Mouse (Mus musculus): ENCODE data around the gene Scube3. TPM values are rescaled to one million over a fixed set of nuclear protein-coding genes. Genes with fewer than 3 reads are reported as not detected.

Gene Scube3
- polyA plus RNA-seq, 1 experiment from 2014 or later, result 8.6 TPM

GRCm38 (mm10) chr17:28150456-28150855, 8.5 kb downstream of the Scube3 start:
- WGBS, result 75% methylated on average over 12 of the region's 12 CpGs
- H3K4me1 ChIP-seq (replicated peaks; ENCODE audit: control insufficient read depth, insufficient read depth, low read length), result peaks cover 11% of the 10 kb centered on the region
- no peak for ATAC-seq (ENCODE audit: low FRiP score)

GRCm38 (mm10) chr17:28153095-28153494, 11.2 kb downstream of the Scube3 start:
- Histone ChIP-seq H3K4me1 (replicated peaks; ENCODE audit: control insufficient read depth, insufficient read depth, low read length) (0 out of 2 replicates have a peak, but pooled peaks cover 2% of the 10 kb centered on the region), H3K27ac (ENCODE audit: low read depth, low read length) (no peak overlapping the region), H3K4me3 (ENCODE audit: low read depth, low read length) (no peak overlapping the region), H3K9ac (ENCODE audit: low read depth, low read length) (no peak overlapping the region), H3K4me2 (replicated peaks; ENCODE audit: low read depth, low read length) (no peak overlapping the region), H3K27me3 (ENCODE audit: control insufficient read depth, insufficient read depth, low read length) (no peaks in the 10 kb centered on the region), H3K36me3 (ENCODE audit: control insufficient read depth, insufficient read depth, low read length) (no peaks in the 10 kb centered on the region), H3K9me3 (ENCODE audit: control insufficient read depth, low read length) (no peaks in the 10 kb centered on the region)
- DNase-seq (ENCODE audit: low spot score) (no peak), ATAC-seq (ENCODE audit: low FRiP score) (no peak)
- WGBS, result 85% methylated on average over 6 of the region's 6 CpGs

More at GRCm38 (mm10) chr17:28150456-28150855, 8.5 kb downstream of the Scube3 start:
- H3K9ac ChIP-seq (ENCODE audit: low read depth, low read length), result no peak overlapping the region
- no peak overlapping the region for H3K4me2 ChIP-seq (replicated peaks; ENCODE audit: low read depth, low read length)
- no peak for DNase-seq (ENCODE audit: low spot score)
- no peak overlapping the region for H3K4me3 ChIP-seq (ENCODE audit: low read depth, low read length)
- H3K9me3 ChIP-seq (ENCODE audit: control insufficient read depth, low read length), result no peaks in the 10 kb centered on the region
- no peaks in the 10 kb centered on the region for H3K36me3 ChIP-seq (ENCODE audit: control insufficient read depth, insufficient read depth, low read length)
- H3K27ac ChIP-seq (ENCODE audit: low read depth, low read length), result no peak overlapping the region
- H3K27me3 ChIP-seq (ENCODE audit: control insufficient read depth, insufficient read depth, low read length), result no peaks in the 10 kb centered on the region

- WGBS, result 86% methylated on average over 8 of the region's 8 CpGs
- no peaks in the 10 kb centered on the region; the same call in 1 of the 2 replicates for H3K27me3 ChIP-seq (ENCODE audit: control insufficient read depth, insufficient read depth, low read length)
- no peak overlapping the region for H3K4me3 ChIP-seq (ENCODE audit: low read depth, low read length)
- H3K4me1 ChIP-seq (replicated peaks; ENCODE audit: control insufficient read depth, insufficient read depth, low read length), result no peaks in the 10 kb centered on the region
- no peaks in the 10 kb centered on the region for H3K9me3 ChIP-seq (ENCODE audit: control insufficient read depth, low read length)
- no peak overlapping the region for H3K4me2 ChIP-seq (replicated peaks; ENCODE audit: low read depth, low read length)
- DNase-seq (ENCODE audit: low spot score), result no peak
- no peaks in the 10 kb centered on the region for H3K36me3 ChIP-seq (ENCODE audit: control insufficient read depth, insufficient read depth, low read length)
- ATAC-seq (ENCODE audit: low FRiP score), result no peak
- no peak overlapping the region for H3K27ac ChIP-seq (ENCODE audit: low read depth, low read length)
- H3K9ac ChIP-seq (ENCODE audit: low read depth, low read length), result no peak overlapping the region
Measured at GRCm38 (mm10) chr17:28154970-28155369, 13.0 kb downstream of the Scube3 start.

- H3K36me3 ChIP-seq (ENCODE audit: control insufficient read depth, insufficient read depth, low read length), result no peaks in the 10 kb centered on the region
- H3K27ac ChIP-seq (ENCODE audit: low read depth, low read length), result no peak overlapping the region
- no peak for DNase-seq (ENCODE audit: low spot score)
- 24% methylated on average over 10 of the region's 10 CpGs for WGBS
- no peak overlapping the region for H3K4me3 ChIP-seq (ENCODE audit: low read depth, low read length)
- H3K27me3 ChIP-seq (ENCODE audit: control insufficient read depth, insufficient read depth, low read length), result no peaks in the 10 kb centered on the region; the same call in 1 of the 2 replicates
- no peak for ATAC-seq (ENCODE audit: low FRiP score)
- no peak overlapping the region for H3K9ac ChIP-seq (ENCODE audit: low read depth, low read length)
- no peaks in the 10 kb centered on the region for H3K4me1 ChIP-seq (replicated peaks; ENCODE audit: control insufficient read depth, insufficient read depth, low read length)
- H3K4me2 ChIP-seq (replicated peaks; ENCODE audit: low read depth, low read length), result no peak overlapping the region
- H3K9me3 ChIP-seq (ENCODE audit: control insufficient read depth, low read length), result no peaks in the 10 kb centered on the region
Measured at GRCm38 (mm10) chr17:28160361-28160760, 18.4 kb downstream of the Scube3 start.

GRCm38 (mm10) chr17:28161310-28161881, 19.5 kb downstream of the Scube3 start:
- Histone ChIP-seq H3K27ac (ENCODE audit: low read depth, low read length) (no peak overlapping the region), H3K9ac (ENCODE audit: low read depth, low read length) (no peak overlapping the region), H3K27me3 (ENCODE audit: control insufficient read depth, insufficient read depth, low read length) (no peaks in the 10 kb centered on the region; the same call in 1 of the 2 replicates), H3K4me3 (ENCODE audit: low read depth, low read length) (no peak overlapping the region), H3K36me3 (ENCODE audit: control insufficient read depth, insufficient read depth, low read length) (no peaks in the 10 kb centered on the region), H3K4me2 (replicated peaks; ENCODE audit: low read depth, low read length) (no peak overlapping the region), H3K4me1 (replicated peaks; ENCODE audit: control insufficient read depth, insufficient read depth, low read length) (no peaks in the 10 kb centered on the region), H3K9me3 (ENCODE audit: control insufficient read depth, low read length) (no peaks in the 10 kb centered on the region)
- WGBS, result 19% methylated on average over 10 of the region's 11 CpGs
- DNase-seq (ENCODE audit: low spot score) (no peak), ATAC-seq (ENCODE audit: low FRiP score) (no peak)

GRCm38 (mm10) chr17:28163666-28164065, 21.7 kb downstream of the Scube3 start:
- 0 out of 2 replicates have a peak, but pooled peaks cover 4% of the 10 kb centered on the region for H3K36me3 ChIP-seq (ENCODE audit: control insufficient read depth, insufficient read depth, low read length)
- 12% methylated on average over 6 of the region's 6 CpGs for WGBS

GRCm38 (mm10) chr17:28170460-28171305, 28.7 kb downstream of the Scube3 start:
- no peak for DNase-seq (ENCODE audit: low spot score)
- Histone ChIP-seq H3K9me3 (ENCODE audit: control insufficient read depth, low read length) (no peaks in the 10 kb centered on the region), H3K9ac (ENCODE audit: low read depth, low read length) (no peak overlapping the region), H3K4me1 (replicated peaks; ENCODE audit: control insufficient read depth, insufficient read depth, low read length) (0 out of 2 replicates have a peak, but pooled peaks cover 2% of the 10 kb centered on the region), H3K36me3 (ENCODE audit: control insufficient read depth, insufficient read depth, low read length) (0 out of 2 replicates have a peak, but pooled peaks cover 10% of the 10 kb centered on the region), H3K4me2 (replicated peaks; ENCODE audit: low read depth, low read length) (no peak overlapping the region), H3K4me3 (ENCODE audit: low read depth, low read length) (no peak overlapping the region), H3K27ac (ENCODE audit: low read depth, low read length) (no peak overlapping the region), H3K27me3 (ENCODE audit: control insufficient read depth, insufficient read depth, low read length) (no peaks in the 10 kb centered on the region)
- 90% methylated on average over 6 of the region's 6 CpGs for WGBS
- ATAC-seq (ENCODE audit: low FRiP score), result no peak

More at GRCm38 (mm10) chr17:28163666-28164065, 21.7 kb downstream of the Scube3 start:
- Histone ChIP-seq H3K4me3 (ENCODE audit: low read depth, low read length) (no peak overlapping the region), H3K4me1 (replicated peaks; ENCODE audit: control insufficient read depth, insufficient read depth, low read length) (no peaks in the 10 kb centered on the region), H3K4me2 (replicated peaks; ENCODE audit: low read depth, low read length) (no peak overlapping the region), H3K27ac (ENCODE audit: low read depth, low read length) (no peak overlapping the region), H3K9me3 (ENCODE audit: control insufficient read depth, low read length) (no peaks in the 10 kb centered on the region), H3K27me3 (ENCODE audit: control insufficient read depth, insufficient read depth, low read length) (no peaks in the 10 kb centered on the region; the same call in 1 of the 2 replicates), H3K9ac (ENCODE audit: low read depth, low read length) (no peak overlapping the region)
- peak; percentile 88 for DNase-seq (ENCODE audit: low spot score)
- ATAC-seq (ENCODE audit: low FRiP score), result no peak

GRCm38 (mm10) chr17:28172690-28173089, 30.7 kb downstream of the Scube3 start:
- 77% methylated on average over 9 of the region's 9 CpGs for WGBS
- no peak for DNase-seq (ENCODE audit: low spot score)
- Histone ChIP-seq H3K27ac (ENCODE audit: low read depth, low read length) (no peak overlapping the region), H3K4me3 (ENCODE audit: low read depth, low read length) (no peak overlapping the region), H3K9me3 (ENCODE audit: control insufficient read depth, low read length) (no peaks in the 10 kb centered on the region), H3K4me2 (replicated peaks; ENCODE audit: low read depth, low read length) (no peak overlapping the region), H3K27me3 (ENCODE audit: control insufficient read depth, insufficient read depth, low read length) (no peaks in the 10 kb centered on the region), H3K9ac (ENCODE audit: low read depth, low read length) (no peak overlapping the region), H3K36me3 (ENCODE audit: control insufficient read depth, insufficient read depth, low read length) (0 out of 2 replicates have a peak, but pooled peaks cover 10% of the 10 kb centered on the region), H3K4me1 (replicated peaks; ENCODE audit: control insufficient read depth, insufficient read depth, low read length) (0 out of 2 replicates have a peak, but pooled peaks cover 2% of the 10 kb centered on the region)
- ATAC-seq (ENCODE audit: low FRiP score), result no peak

Data from hindbrain, embryonic 11.5 days (tissue).